Mouse (Mus musculus): ENCODE results near the gene Tle4. TPM values are rescaled to one million over a fixed set of nuclear protein-coding genes. Genes with fewer than 3 reads are reported as not detected.

The Tle4 gene
- polyA plus RNA-seq, 1 experiment: not detected

GRCm38 (mm10) chr19:14466020-14466419 is 131.8 kb downstream of the Tle4 start:
- no peak for TF ChIP-seq POLR2A (IDR thresholded peaks at IDR 0.05; ENCODE audit: insufficient read depth, low read depth, low read length)
- TF ChIP-seq CTCF (IDR thresholded peaks at IDR 0.05; ENCODE audit: insufficient read depth, low read depth, low read length): no peak
- 90% methylated on average over 8 of the region's 8 CpGs for WGBS
- no peak overlapping the region for H3K27ac ChIP-seq (ENCODE audit: insufficient read depth, low read depth, low read length)

GRCm38 (mm10) chr19:14463281-14464079 is 134.4 kb downstream of the Tle4 start:
- Histone ChIP-seq H3K4me3 (ENCODE audit: insufficient read depth, low read depth, low read length) (no peak overlapping the region), H3K4me1 (ENCODE audit: control insufficient read depth, insufficient read depth, low read length) (no peaks in the 10 kb centered on the region), H3K27ac (ENCODE audit: insufficient read depth, low read depth, low read length) (no peak overlapping the region)
- WGBS: 86% methylated on average over 5 of the region's 5 CpGs
- TF ChIP-seq CTCF (IDR thresholded peaks at IDR 0.05; ENCODE audit: insufficient read depth, low read depth, low read length) (no peak), POLR2A (IDR thresholded peaks at IDR 0.05; ENCODE audit: insufficient read depth, low read depth, low read length) (no peak)

More at GRCm38 (mm10) chr19:14466020-14466419, 131.8 kb downstream of the Tle4 start:
- H3K4me3 ChIP-seq (ENCODE audit: insufficient read depth, low read depth, low read length): no peak overlapping the region
- H3K4me1 ChIP-seq (ENCODE audit: control insufficient read depth, insufficient read depth, low read length): no peaks in the 10 kb centered on the region

GRCm38 (mm10) chr19:14453486-14453885 is 144.4 kb downstream of the Tle4 start:
- Histone ChIP-seq H3K4me1 (ENCODE audit: control insufficient read depth, insufficient read depth, low read length) (peaks cover 3% of the 10 kb centered on the region; the same call in 1 of the 2 replicates), H3K4me3 (ENCODE audit: insufficient read depth, low read depth, low read length) (no peak overlapping the region), H3K27ac (ENCODE audit: insufficient read depth, low read depth, low read length) (no peak overlapping the region)
- WGBS: 93% methylated on average over 10 of the region's 10 CpGs
- TF ChIP-seq CTCF (IDR thresholded peaks at IDR 0.05; ENCODE audit: insufficient read depth, low read depth, low read length) (no peak), POLR2A (IDR thresholded peaks at IDR 0.05; ENCODE audit: insufficient read depth, low read depth, low read length) (no peak)

- Histone ChIP-seq H3K27ac (ENCODE audit: insufficient read depth, low read depth, low read length) (no peak overlapping the region), H3K4me1 (ENCODE audit: control insufficient read depth, insufficient read depth, low read length) (peaks cover 3% of the 10 kb centered on the region; the same call in 1 of the 2 replicates), H3K4me3 (ENCODE audit: insufficient read depth, low read depth, low read length) (no peak overlapping the region)
- WGBS: 71% methylated on average over 6 of the region's 6 CpGs
- TF ChIP-seq CTCF (IDR thresholded peaks at IDR 0.05; ENCODE audit: insufficient read depth, low read depth, low read length) (no peak), POLR2A (IDR thresholded peaks at IDR 0.05; ENCODE audit: insufficient read depth, low read depth, low read length) (no peak)
These were observed 146.5 kb downstream of the Tle4 start for GRCm38 (mm10) chr19:14451329-14451728.

- WGBS: 93% methylated on average over 3 of the region's 3 CpGs
- no peak overlapping the region for H3K4me3 ChIP-seq (ENCODE audit: insufficient read depth, low read depth, low read length)
- H3K27ac ChIP-seq (ENCODE audit: insufficient read depth, low read depth, low read length): no peak overlapping the region
- H3K4me1 ChIP-seq (ENCODE audit: control insufficient read depth, insufficient read depth, low read length): peaks cover 3% of the 10 kb centered on the region; the same call in 1 of the 2 replicates
- TF ChIP-seq CTCF (IDR thresholded peaks at IDR 0.05; ENCODE audit: insufficient read depth, low read depth, low read length) (no peak), POLR2A (IDR thresholded peaks at IDR 0.05; ENCODE audit: insufficient read depth, low read depth, low read length) (no peak)
These were observed 148.1 kb downstream of the Tle4 start for GRCm38 (mm10) chr19:14449738-14450137.

- TF ChIP-seq POLR2A (IDR thresholded peaks at IDR 0.05; ENCODE audit: insufficient read depth, low read depth, low read length) (no peak), CTCF (IDR thresholded peaks at IDR 0.05; ENCODE audit: insufficient read depth, low read depth, low read length) (no peak)
- peaks cover 3% of the 10 kb centered on the region; the same call in 1 of the 2 replicates for H3K4me1 ChIP-seq (ENCODE audit: control insufficient read depth, insufficient read depth, low read length)
- H3K4me3 ChIP-seq (ENCODE audit: insufficient read depth, low read depth, low read length): no peak overlapping the region
- no peak overlapping the region for H3K27ac ChIP-seq (ENCODE audit: insufficient read depth, low read depth, low read length)
- WGBS: 66% methylated on average over 2 of the region's 2 CpGs
These were observed 149.3 kb downstream of the Tle4 start for GRCm38 (mm10) chr19:14448586-14448985.

- 67% methylated on average over 1 of the region's 1 CpGs for WGBS
- Histone ChIP-seq H3K4me3 (ENCODE audit: insufficient read depth, low read depth, low read length) (no peak overlapping the region), H3K27ac (ENCODE audit: insufficient read depth, low read depth, low read length) (no peak overlapping the region), H3K4me1 (ENCODE audit: control insufficient read depth, insufficient read depth, low read length) (peaks cover 3% of the 10 kb centered on the region; the same call in 1 of the 2 replicates)
- TF ChIP-seq CTCF (IDR thresholded peaks at IDR 0.05; ENCODE audit: insufficient read depth, low read depth, low read length) (no peak), POLR2A (IDR thresholded peaks at IDR 0.05; ENCODE audit: insufficient read depth, low read depth, low read length) (no peak)
These were observed 150.4 kb downstream of the Tle4 start for GRCm38 (mm10) chr19:14447474-14447873.

GRCm38 (mm10) chr19:14441861-14442260 is 156.0 kb downstream of the Tle4 start:
- WGBS: 95% methylated on average over 5 of the region's 5 CpGs
- H3K4me1 ChIP-seq (ENCODE audit: control insufficient read depth, insufficient read depth, low read length): 0 out of 2 replicates have a peak, but pooled peaks cover 2% of the 10 kb centered on the region
- TF ChIP-seq POLR2A (IDR thresholded peaks at IDR 0.05; ENCODE audit: insufficient read depth, low read depth, low read length) (no peak), CTCF (IDR thresholded peaks at IDR 0.05; ENCODE audit: insufficient read depth, low read depth, low read length) (no peak)
- H3K4me3 ChIP-seq (ENCODE audit: insufficient read depth, low read depth, low read length): no peak overlapping the region
- H3K27ac ChIP-seq (ENCODE audit: insufficient read depth, low read depth, low read length): no peak overlapping the region

- H3K4me1 ChIP-seq (ENCODE audit: control insufficient read depth, insufficient read depth, low read length): 0 out of 2 replicates have a peak, but pooled peaks cover 2% of the 10 kb centered on the region
- H3K4me3 ChIP-seq (ENCODE audit: insufficient read depth, low read depth, low read length): no peak overlapping the region
- no peak overlapping the region for H3K27ac ChIP-seq (ENCODE audit: insufficient read depth, low read depth, low read length)
- TF ChIP-seq POLR2A (IDR thresholded peaks at IDR 0.05; ENCODE audit: insufficient read depth, low read depth, low read length): no peak
- no peak for TF ChIP-seq CTCF (IDR thresholded peaks at IDR 0.05; ENCODE audit: insufficient read depth, low read depth, low read length)
- WGBS: 73% methylated on average over 7 of the region's 7 CpGs
These were observed 160.6 kb downstream of the Tle4 start for GRCm38 (mm10) chr19:14437226-14437625.
